Mouse (Mus musculus): ENCODE measurements around the gene Trip12.

Gene Trip12

DNA sequence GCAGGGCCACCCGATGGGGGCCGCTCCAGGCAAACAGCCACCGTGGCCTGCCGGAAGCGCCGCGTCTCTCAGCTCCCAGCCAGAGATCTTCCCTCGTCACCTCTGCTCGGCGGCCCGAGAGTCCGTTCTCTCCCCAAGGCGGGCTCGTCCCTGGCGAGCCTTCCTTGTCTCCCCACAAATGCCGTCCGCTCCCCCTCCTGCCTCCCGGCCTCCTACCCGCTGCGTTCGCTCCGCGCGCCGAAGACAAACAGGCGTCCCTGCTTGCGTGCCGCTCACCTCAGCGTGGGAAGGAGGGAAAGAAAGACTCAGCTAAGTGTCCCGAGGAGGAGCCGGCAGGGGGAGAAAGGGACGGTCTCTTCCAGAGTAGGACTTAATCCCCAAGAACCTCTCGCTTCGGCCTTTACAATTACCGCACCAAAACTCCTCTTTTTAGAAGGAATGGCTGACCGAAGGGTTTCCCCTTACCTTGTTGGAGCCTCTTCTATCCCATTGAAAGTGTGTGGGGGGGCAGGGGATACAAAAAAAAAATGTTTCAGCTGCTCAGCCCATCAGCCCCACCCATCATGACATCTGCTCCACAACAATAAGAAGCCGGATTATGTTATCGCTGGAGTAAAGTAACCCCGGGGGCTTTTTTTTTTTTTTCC lies at the start of gene Trip12:
Trip12 (minus strand) TSS at position 499 of the 647 bp plus-strand sequence.
- DNase-seq (ENCODE audit: low read depth): no peak

DNA sequence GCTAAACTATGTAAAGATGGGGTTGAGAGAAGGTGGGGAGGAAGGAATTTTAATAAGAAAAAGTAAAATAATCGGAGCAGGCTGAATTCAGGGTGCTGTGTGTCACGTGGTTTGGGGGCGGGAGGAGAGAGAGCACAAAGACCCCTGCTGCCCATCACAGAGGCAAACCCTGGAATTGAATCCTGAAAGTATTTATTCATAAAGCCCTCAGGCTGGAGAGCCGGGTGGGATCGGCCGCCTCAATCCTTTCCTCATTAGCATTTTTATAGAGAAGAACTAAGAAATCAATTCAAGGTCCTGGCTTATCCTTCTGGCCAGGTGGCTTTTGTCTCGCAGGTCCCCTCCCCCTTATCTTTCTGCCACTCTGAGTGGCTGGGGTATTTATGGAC lies 49.7 kb upstream of the Trip12 start:
- DNase-seq (ENCODE audit: low read depth): no peak

DNA sequence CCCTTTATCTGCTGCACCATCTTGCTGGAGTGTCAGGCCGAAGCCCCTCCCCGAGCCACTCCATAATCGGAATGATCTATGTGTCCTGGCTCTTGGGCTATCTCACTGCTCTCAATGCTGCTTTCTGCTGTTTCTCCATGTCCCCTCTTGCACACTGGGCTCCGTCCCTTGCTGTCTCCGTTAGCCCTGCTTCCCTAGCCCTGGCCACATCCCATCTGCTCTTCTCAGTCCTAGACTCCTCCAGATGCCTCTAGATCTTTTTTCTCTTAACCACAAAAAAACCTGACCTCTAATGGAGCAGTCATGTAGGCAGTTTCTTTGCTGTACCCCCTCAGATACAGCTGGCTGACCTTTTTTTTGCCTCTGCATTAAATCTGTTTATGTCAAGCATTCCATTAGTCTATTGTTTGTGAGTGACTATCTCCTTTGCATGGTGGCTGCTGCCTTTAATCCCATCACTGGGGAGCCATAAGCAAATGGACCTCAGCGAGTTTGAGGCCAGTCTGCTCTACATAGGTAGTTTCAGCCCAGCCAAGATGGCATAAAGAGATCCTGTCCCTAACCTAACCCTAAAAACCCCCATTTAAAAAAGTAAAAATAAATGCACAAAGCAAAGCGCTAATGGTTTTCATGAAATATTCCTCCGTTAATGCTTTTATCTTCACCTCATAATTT lies 49.2 kb upstream of the Trip12 start:
- DNase-seq (ENCODE audit: low read depth): no peak

DNA sequence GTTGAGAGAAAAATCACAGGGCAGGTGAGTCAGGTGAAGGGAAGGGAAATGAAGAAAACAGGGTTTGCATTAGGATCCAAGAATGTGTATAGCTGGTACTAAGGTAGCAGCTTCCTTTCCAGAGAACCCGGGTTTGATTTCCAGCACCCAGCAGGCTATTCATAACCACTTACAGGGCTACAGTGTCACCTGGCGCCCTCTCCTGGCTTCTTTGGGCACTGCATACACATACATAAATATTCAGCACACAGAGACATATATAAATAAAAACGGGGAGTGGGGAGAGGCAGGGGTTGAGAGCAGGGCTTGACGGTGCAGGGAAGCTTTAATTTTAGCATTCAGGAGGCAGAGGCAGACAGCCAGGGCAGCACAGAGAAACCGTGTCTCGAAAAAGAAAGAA lies 45.6 kb upstream of the Trip12 start:
- DNase-seq (ENCODE audit: low read depth): peak; percentile 52

DNA sequence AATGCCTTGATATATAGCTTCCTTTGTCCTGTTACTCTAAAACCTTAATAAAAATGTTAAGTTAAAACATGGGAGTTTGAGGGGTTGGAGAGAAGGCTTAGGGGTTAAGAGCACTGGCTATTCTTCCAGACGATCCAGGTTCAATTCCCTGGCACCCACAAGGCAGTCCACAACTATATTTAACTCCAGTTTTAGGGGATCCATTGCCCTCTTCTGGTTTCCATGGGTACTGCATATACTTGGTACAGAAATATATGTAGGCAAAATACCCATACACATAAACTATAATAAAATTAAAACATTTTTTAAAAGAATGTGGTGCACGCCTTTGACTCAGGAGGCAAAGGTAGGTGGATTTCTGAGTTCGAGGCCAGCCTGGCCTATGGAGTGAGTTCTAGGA lies 44.9 kb upstream of the Trip12 start:
- peak; percentile 58 for DNase-seq (ENCODE audit: low read depth)

DNA sequence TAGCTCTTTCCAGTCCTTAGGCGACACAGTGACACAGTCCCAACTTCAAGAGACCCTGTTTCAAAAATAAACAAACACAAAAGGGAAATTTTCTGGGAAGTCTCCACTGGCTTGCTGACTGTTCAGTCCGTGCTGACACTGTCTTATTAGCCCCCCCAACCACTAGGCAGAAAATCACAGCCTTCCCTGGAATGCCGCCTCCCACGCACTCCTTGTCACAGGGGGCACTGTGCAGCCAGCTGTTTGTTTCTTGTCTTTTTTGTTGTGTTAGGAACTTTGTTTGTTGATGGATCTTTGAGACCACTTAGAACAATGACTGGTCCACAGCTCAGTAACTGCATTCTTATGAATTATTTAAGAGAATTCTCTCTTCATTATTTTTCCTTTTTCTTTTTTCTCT lies 43.6 kb upstream of the Trip12 start:
- DNase-seq (ENCODE audit: low read depth): no peak

DNA sequence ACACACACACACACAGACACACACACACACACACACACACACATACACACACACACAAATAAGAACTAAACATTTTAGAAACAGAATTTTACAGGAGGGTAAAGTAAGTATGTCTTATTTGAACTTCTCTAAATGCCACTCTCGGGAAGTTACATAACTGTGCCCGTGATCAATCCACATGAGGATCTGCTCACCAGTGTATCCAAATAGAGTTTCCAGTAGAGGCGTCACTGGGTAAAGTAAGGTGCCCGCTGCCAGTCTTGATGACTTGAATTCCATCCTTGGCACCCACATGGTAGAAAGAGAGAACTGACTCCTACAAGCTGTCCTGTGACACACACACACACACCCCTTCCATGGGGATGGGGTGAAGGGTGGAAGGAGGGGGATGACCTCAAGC lies 42.6 kb upstream of the Trip12 start:
- no peak for DNase-seq (ENCODE audit: low read depth)

DNA sequence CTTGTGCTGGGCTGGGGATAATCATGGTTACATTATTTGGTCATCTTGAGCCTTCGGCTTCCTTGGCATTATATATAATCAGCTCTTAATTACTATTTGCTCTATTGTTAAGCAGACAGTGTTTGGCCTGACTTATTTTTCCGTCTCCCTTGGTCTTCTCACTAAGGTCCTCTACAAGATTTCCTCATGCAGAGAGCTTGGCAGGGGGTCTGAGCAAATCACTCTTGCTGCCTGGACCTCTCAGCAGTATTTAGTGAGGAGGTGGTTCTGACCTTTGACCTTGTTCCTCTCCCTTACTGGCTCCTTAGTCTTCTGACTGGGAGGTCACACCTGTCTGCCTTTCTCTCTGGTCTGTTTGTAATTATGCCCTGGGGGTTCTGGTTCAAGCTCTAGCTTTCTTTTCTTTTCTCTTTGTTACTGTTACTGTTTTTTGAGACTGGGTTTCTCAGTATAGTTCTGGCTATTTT lies 41.8 kb upstream of the Trip12 start:
- DNase-seq (ENCODE audit: low read depth): no peak

DNA sequence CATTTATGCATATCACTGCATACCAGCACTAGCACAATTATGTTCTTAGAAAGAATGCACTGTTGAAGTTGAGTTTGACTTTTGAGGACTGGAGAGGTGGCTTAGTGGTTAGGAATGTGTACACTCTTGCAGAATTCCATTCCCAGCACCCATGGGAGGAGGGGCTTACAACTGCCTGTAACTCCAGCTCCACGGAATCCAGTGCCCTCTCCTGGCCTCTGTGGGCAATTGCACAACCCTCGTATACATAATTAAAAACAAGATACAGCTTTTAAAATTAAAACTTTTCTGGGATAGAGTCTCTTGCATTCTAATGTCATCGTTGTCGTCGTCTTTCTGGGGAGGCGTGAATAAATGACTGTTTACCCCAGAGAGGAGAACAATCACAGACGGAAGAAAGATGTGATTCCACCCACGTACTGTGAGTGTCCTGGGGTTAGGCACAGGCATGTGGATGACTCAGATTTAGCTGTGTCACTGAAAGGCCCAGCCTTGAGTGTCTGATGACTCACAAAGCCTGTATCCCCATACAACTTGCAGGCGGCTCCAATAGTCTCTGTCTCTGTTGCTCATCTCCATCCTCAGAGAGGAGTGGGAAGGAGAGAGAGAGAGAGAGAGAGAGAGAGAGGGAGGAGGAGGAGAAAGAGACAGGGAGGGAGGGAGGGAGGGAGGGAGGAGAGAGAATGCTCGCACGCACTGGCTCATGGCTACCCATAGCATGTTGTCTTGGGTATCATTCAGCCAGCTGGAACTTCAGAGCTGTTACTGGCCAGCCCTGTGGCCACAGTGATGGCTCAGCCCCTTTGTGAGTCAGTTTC lies 41.1 kb upstream of the Trip12 start:
- DNase-seq (ENCODE audit: low read depth): peak; percentile 21

DNA sequence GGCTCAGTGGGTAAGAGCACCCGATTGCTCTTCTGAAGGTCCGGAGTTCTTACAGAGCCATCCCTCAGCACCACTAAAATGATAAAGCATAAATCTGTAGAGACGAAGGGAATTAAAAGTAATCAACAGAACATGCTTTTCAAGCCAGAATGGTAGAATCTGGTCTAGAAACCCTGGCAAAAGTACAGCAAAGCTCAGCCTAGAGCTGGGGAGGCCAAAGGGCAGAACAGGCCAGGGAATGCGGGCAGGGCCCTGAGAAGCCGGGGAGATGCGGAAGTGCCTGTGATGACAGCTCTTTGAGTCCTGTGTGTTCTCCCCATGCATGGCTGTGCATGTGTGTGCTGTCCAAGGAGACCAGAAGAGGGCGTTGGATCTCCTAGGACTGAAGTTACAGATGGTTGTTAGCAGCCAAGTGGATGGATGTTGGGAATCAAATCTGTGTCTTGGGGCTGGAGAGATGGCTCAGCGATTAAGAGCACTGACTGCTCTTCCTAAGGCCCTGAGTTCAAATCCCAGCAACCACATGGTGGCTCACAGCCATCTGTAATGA lies 39.3 kb upstream of the Trip12 start:
- no peak for DNase-seq (ENCODE audit: low read depth)

DNA sequence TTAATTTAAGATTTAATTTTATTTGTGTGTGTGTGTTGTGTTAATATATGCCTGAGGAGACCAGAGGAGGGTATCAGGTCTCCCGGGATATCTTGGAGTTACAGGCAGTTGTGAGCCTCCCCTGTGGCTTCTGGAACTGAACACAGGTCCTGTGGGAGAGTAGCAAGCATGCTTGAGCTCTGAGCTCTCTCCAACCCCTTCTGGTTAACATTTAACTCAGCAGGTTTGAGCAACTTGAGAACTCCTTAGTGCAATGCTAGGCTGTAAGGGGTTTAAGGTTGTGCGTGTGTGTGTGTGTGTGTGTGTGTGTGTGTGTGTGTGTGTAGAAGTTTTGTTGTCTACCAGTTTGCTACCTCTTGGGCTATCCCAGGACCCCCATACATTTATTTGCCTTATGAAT lies 37.3 kb upstream of the Trip12 start:
- no peak for DNase-seq (ENCODE audit: low read depth)

DNA sequence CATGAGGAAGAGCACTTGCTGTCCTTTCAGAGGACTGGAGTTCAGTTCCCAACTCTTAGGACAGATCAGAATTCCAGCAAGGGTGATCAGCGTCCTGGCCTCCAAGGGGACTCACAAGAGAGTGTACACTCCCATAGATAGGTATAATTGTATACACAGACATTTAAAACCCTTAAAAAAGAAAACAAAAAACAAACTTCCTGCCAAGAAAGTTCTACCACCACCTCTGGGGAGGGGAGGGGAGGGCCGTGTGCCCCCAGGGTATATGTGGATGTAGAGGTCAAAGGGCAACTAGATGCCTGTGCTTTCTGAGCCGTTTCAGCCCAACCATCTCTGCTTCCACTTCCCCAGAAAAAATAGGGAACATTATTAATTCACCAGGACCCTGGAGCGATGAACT lies 32.6 kb upstream of the Trip12 start:
- DNase-seq (ENCODE audit: low read depth): no peak

DNA sequence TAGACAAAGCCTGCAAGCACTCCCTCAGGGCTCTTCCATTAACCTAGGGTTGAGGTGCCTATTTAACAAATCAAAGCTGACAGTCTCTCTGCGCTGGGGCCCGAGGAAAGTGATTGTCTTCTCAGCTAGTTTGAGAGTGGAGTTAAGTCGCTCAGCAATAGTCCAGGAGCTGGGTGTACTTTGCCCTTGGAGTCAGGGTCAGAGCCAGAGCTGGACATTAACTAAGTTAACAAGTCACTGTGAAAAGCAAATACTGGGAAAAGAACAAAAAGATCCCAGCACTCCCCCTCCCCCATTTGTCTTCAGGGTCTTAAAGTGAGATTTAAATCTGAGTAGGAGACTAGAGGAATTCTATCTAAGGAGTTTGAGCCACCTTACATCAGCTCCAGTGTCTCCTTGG lies 31.8 kb upstream of the Trip12 start:
- DNase-seq (ENCODE audit: low read depth): no peak

DNA sequence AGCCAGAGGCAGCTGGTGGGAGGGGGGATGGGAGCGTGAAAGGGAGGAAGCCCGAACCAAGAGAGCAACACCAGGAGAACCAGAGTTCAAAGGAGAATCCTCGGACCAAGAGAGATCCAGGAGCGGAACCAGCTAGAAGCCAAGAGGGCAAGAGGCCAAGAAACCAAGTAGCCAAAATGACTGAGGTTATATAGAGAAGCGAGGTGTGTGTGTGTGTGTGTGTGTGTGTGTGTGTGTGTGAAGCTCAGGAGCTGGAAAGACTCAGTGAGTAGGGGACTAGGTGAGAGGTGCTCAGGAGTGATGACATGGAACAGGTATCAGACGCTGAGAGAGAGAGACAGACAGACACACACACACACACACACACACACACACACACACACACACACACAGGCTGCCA lies 30.8 kb upstream of the Trip12 start:
- no peak for DNase-seq (ENCODE audit: low read depth)

DNA sequence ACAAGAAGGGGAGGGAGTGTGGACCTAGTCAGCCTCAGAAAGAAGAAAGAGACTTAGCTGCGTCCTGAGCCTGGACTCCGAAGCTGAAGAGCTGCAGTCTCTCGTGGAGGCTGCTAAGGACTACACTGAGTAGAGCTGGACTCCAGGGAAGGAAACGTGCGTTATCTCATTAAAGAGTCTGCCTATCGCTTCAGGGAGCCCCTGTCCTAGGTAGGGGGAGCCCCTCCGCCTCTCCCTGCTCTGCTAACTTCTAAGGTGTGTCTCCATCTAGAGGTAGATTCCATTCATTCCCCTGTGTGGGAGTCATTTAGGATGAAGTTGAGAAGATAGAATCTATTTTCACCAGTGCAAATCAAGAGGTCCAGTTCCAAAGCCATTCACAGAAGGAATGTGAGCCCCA lies 29.2 kb upstream of the Trip12 start:
- DNase-seq (ENCODE audit: low read depth): no peak

DNA sequence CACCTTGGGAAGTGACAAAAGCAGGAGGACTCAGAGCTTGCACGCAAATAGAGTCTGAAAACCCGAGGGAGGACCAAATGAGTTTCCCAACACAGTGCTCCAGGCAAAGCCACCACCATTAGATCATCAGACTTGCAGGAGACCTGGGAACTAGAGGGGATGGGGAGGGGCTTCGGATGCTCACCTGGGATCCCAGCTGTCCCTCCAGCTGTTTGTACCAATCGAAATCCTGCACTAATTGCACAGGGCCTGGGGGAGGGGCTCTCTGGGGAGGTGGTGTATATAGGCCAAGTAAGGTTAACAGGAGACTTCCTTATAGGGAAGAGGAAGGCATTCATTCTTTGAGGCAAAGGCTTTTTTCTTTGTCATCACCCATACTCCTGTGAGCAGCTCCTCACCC lies 28.5 kb upstream of the Trip12 start:
- DNase-seq (ENCODE audit: low read depth): no peak

DNA sequence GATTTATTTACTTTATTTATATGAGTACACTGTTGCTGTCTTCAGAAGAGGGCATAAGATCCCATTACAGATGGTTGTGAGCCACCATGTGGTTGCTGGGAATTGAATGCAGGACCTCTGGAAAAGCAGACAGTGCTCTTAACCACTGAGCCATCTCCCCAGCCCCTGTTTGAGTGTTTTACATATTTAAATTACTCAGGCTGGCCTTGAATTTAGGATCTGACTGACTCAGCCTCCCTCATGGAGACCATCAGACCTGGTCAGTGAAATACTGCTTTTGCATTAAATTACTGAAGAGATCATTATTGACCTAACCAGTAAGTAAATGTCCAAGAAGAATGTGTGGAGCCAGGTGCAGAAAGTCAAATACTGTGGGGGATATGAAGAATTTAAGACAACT lies 28.0 kb upstream of the Trip12 start:
- DNase-seq (ENCODE audit: low read depth): no peak

DNA sequence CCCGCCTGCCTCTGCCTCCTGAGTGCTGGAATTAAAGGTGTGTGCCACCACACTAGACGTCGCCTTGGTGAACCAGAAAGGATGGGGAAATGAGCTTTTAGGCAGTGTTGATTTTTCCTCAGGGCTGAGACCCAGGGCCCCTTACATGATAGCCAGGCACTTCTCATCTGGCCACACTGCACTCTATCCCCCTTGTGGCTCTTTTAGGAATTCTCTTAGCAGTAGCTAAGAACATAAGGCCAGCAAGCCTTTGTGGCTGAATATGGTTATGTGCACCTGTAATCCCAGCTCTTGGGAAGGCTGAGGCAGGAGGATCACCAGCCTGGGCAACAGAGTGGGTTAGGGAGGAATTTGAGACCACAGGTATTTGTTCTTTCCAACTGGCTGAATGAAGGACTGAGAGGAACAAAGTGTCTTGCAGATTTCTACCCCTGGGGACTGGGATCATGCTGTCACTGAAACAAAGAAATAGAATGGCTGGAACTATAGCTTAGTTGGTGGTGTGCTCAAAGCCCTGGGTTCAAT lies 26.5 kb upstream of the Trip12 start:
- DNase-seq (ENCODE audit: low read depth): peak; percentile 5

DNA sequence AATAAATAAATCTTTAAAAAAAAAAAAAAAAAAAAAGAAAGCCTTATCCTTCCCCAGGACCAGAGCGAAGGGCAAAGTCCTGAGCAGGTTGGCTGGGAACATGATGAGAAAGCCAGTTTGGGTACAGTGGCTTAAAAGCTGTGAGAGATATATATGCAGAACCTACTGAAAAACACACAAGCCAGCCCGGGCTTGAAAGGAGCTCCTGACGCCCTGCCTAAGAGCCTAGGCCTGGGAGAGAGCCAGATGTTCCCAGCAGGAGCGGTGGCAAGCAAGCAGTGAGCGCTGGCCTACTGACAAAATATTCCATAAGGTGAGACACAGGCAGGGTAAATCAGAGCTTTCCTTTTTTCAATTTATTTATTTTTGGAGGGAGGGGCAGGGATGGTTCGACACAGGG lies 25.9 kb upstream of the Trip12 start:
- DNase-seq (ENCODE audit: low read depth): no peak

DNA sequence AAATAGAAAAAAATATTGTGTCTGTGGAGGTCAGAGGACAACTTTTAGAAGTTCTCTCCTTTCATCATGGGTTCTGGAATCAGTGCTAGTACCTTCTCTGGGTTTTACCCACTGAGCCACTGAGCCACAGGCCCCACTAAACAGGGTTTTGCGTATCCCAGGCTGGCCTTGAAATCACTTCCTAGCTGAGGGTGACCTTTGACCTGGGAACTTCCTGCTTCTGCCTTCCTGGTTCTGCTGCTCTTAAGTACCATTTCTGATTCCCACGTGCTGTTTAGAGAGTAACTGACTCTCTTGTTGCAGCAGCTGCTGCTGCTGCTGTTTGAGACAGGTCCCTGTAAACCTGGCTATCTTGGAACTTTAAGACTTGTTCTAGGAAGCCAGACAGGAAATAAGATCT lies 24.3 kb upstream of the Trip12 start:
- peak; percentile 7 for DNase-seq (ENCODE audit: low read depth)

DNA sequence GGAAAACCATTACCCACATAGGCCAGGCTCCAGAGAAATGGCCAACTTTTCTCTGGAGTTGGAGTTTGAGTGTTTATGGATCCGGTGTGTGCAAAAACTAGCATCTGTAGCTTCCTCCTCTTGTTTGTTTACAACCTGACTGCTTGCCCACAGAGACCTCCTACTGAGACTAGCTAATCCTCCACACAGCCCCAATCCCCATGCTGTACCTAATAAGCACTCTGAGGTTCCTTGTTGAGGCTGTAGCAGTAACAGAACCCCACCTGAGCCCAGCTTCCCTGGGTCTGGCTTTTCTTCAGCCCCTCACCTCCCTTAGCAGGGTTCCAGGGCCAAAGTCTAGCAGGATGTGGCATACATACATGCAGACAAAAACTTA lies 20.9 kb upstream of the Trip12 start:
- DNase-seq (ENCODE audit: low read depth): no peak

DNA sequence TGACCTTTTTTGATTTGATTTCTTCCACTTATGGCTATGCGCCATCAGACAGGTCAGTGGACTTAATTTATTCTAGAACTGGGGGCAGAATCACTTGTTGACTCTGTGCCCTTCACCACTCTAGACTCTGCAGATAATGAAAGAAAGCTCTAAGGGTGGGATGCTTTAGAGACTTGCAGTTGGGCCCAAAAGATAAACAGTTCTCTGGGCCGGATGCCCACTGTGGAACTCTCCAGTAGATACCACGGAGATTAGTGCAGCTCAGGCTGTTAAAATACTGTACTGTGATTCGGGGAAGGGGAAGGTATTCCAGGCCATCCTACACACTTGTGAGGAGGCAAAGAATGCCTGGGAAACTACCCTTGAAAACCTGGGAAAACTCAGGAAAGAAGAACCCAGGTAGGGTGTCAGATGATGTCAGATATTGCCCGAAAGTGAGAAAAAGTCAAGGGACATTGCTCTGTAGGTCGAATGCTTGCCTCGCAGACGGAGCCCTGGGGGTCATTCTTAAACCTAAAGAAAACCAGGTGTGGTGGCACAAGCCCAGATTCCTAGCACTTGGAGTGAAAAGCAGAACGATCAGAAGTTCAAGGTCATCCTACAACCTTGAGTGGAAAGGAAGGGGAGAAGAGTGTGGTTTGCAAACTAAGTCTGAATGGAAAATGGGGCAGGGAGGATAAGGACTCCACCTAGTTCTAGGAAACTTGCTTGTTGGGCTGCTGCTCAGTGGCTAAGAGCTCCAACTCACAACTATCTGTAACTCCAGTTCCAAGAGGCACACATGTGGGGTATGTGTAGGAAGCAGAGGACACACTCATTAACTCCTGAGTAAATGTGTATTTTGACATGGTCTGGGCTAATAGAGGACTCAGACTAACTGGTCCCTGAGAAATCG lies 20.3 kb upstream of the Trip12 start:
- no peak for DNase-seq (ENCODE audit: low read depth)
